Mouse (Mus musculus) kidney, postnatal 0 days (tissue): Measurements from ENCODE around the gene Efcab12. TPM values are rescaled to one million over a fixed set of nuclear protein-coding genes. Genes with fewer than 3 reads are reported as not detected.

ENCODE experiments used
- ATAC-seq: fragments of 200-750 bp; cut with Nextera tagmentation; replicated peaks from 2 replicates; pipeline ENCODE4 v1.8.0; 2017; ENCODE audit warnings: low read depth, moderate number of reproducible peaks, moderate TSS enrichment, moderate library complexity; ENCODE audit not compliant: low FRiP score
- DNase-seq: peaks from one replicate; pipeline ENCODE4 v3.0.0-alpha.2; 2016; ENCODE audit warnings: low spot score
- H3K27ac ChIP-seq: fragments of 300-500 bp; sonication (generic); 2 replicates; pipeline ENCODE4 v1.5.1; 2014; ENCODE audit warnings: mild to moderate bottlenecking
- H3K27me3 ChIP-seq: fragments of 300-500 bp; sonication (generic); 2 replicates; pipeline ENCODE4 v1.6.1; 2014; ENCODE audit warnings: low read length, mixed read lengths; ENCODE audit not compliant: insufficient read depth
- H3K36me3 ChIP-seq: fragments of 300-500 bp; sonication (generic); 2 replicates; pipeline ENCODE4 v1.6.1; 2014; ENCODE audit warnings: low read length, mixed read lengths; ENCODE audit not compliant: insufficient read depth
- H3K4me1 ChIP-seq: fragments of 300-500 bp; sonication (generic); replicated peaks from 2 replicates; pipeline ENCODE4 v1.6.1; 2014; ENCODE audit warnings: antibody characterized with exemption, low read length, mixed read lengths; ENCODE audit not compliant: insufficient read depth
- H3K4me2 ChIP-seq: fragments of 300-500 bp; sonication (generic); 2 replicates; pipeline ENCODE4 v1.6.1; 2014; ENCODE audit warnings: mild to moderate bottlenecking, low read length, moderate library complexity, mixed read lengths
- H3K4me3 ChIP-seq: fragments of 300-500 bp; sonication (generic); replicated peaks from 2 replicates; pipeline ENCODE4 v1.5.1; 2014; ENCODE audit warnings: low read depth, low read length
- H3K9ac ChIP-seq: fragments of 300-500 bp; sonication (generic); 2 replicates; pipeline ENCODE4 v1.6.1; 2014; ENCODE audit warnings: low read depth, low read length
- H3K9me3 ChIP-seq: fragments of 300-500 bp; sonication (generic); replicated peaks from 2 replicates; pipeline ENCODE4 v1.6.1; 2016; ENCODE audit warnings: low read length, inconsistent platforms, mixed read lengths
- CTCF ChIP-seq: IDR thresholded peaks from 2 replicates; pipeline ENCODE4 v1.5.1; 2016; ENCODE audit warnings: antibody characterized with exemption, low read depth, mild to moderate bottlenecking, moderate library complexity
- WGBS: fragments of 180-500 bp; shearing (Covaris S2); extraction: QIAGEN DNeasy Blood & Tissue Kit; methylation state at CpG from one replicate; pipeline ENCODE4 v1.1.7; 2014; 5-methylcytosine and 5-hydroxymethylcytosine counted together
- polyA plus RNA-seq: library from polyadenylated mRNA; unstranded; fragments of >200 nt; fragmentation: Nextera tagmentation; extraction: Ambion mirVana; gene quantifications from 2 replicates; pipeline ENCODE4 v1.2.1, GENCODE M21; 2015

Gene Efcab12
- polyA plus RNA-seq: 2.5 and 3.0 TPM in 2 replicates

DNA sequence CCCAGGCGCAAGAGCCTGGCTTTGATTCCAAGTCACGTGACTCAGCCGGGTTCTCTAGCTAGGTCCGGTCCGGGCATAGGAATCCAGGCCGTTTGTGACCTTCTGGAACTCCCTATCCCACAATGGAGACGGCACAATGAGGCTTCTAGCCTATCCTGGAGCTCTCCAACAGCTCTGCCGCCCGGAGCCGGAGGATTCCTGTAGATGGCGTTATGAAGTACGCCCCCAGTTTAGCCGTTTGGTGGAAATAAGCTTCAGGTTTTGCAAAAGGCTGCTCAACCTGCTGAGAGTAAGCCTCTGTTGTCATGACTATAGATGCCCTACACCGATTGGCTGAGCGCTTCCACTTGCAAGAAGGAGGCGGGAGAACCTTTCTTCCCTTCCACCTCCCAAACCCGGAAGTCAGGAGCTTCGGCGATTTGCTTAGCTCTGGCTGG lies at the start of gene Efcab12:
Gene Efcab12 (minus strand): TSS at position 252 of the 437 bp plus-strand sequence.
- Histone ChIP-seq H3K36me3 (0 out of 2 replicates have a peak, but pooled peaks cover 11% of the 10 kb centered on the region), H3K9ac (peak within 1 kb of the TSS; percentile 39; the same call in 1 of the 2 replicates), H3K4me1 (no peaks in the 10 kb centered on the region; the same call in 1 of the 2 replicates), H3K4me3 (peak within 1 kb of the TSS; percentile 22), H3K9me3 (no peaks in the 10 kb centered on the region), H3K4me2 (peak within 1 kb of the TSS; percentile 67), H3K27ac (peak within 1 kb of the TSS; percentile 20; the same call in 1 of the 2 replicates), H3K27me3 (no peaks in the 10 kb centered on the region)
- peak; percentile 23; the same call in 1 of the 2 replicates for TF ChIP-seq CTCF
- 1% methylated on average over 19 of the region's 19 CpGs for WGBS
- peak; percentile 91 for DNase-seq
- ATAC-seq: peak; percentile 95

DNA sequence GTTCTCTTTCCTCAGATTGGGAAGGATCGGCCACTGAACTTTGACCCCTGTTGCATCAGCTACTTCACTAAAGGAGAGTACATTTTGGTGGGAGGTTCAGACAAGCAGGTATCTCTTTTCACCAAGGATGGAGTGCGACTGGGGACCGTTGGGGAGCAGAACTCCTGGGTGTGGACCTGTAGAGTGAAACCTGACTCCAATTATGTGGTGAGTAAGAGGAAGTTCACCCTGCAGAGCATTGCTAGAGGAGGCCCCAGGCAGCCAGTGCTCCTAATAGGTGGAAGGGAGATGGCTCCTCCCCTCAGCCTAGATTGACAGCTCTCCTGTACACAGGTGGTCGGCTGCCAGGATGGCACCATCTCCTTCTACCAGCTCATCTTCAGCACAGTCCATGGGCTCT lies 48.7 kb upstream of the Efcab12 start:
- no peak for TF ChIP-seq CTCF
- Histone ChIP-seq H3K36me3 (0 out of 2 replicates have a peak, but pooled peaks cover 4% of the 10 kb centered on the region), H3K27me3 (no peaks in the 10 kb centered on the region), H3K4me1 (no peaks in the 10 kb centered on the region), H3K9ac (no peak overlapping the region), H3K9me3 (no peaks in the 10 kb centered on the region), H3K27ac (no peak overlapping the region), H3K4me3 (no peak overlapping the region), H3K4me2 (no peak overlapping the region)
- WGBS: 51% methylated on average over 4 of the region's 4 CpGs
- 0 out of 2 replicates have a peak, but pooled peaks have one; percentile 35 for ATAC-seq
- DNase-seq: no peak

DNA sequence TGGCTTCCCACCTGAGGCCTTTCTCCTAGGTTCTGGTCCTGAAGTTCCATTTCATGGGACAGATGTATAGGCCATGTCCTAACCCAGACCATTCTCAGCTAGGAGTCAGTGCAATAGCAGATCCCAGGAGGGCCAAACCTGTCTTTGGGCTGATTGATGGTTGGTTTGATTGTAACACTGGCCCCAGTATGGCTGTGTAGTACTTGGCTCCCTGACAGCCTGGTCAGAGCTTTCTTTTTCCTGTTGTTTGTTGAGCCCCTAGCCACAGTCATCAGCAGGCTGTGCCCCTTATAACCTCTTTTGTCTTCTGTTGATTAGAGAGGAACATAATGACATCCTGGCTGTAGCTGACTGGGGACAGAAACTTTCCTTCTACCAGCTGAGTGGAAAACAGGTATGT lies 45.8 kb upstream of the Efcab12 start:
- H3K4me2 ChIP-seq: no peak overlapping the region

DNA sequence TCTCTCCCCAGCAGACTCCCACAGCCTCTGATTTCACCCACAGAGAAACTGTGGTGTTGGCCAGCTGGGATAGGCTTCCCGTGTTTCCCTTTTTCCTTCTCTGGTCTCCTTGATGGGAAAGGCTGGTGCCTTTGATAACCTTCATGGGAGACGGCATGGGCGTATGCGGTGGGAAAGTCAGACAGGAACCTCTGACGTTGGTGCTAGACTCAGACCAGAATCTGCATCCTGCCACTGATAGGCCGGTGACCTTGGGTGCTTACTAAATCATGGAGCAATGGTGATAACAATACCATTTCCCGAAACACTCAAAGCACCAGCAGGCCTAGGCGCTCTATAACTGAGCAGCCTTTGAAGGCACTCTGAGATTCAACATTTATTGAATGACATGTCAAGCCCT lies 42.5 kb upstream of the Efcab12 start:
- WGBS: 79% methylated on average over 8 of the region's 8 CpGs
- Histone ChIP-seq H3K4me3 (no peak overlapping the region), H3K27me3 (no peaks in the 10 kb centered on the region), H3K9ac (no peak overlapping the region), H3K4me2 (no peak overlapping the region), H3K4me1 (no peaks in the 10 kb centered on the region), H3K27ac (no peak overlapping the region), H3K9me3 (no peaks in the 10 kb centered on the region), H3K36me3 (peaks cover 17% of the 10 kb centered on the region; the same call in 1 of the 2 replicates)
- DNase-seq (peak; percentile 61), ATAC-seq (no peak)
- TF ChIP-seq CTCF: no peak

More for the DNA sequence above, 45.8 kb upstream of the Efcab12 start:
- H3K36me3 ChIP-seq: peaks cover 12% of the 10 kb centered on the region; the same call in 1 of the 2 replicates
- no peaks in the 10 kb centered on the region for H3K4me1 ChIP-seq
- H3K4me3 ChIP-seq: no peak overlapping the region
- 0 out of 2 replicates have a peak overlapping the region, but pooled peaks have one; percentile 6 for H3K27ac ChIP-seq
- no peak overlapping the region for H3K9ac ChIP-seq
- H3K9me3 ChIP-seq: no peaks in the 10 kb centered on the region
- H3K27me3 ChIP-seq: no peaks in the 10 kb centered on the region
- DNase-seq: no peak
- ATAC-seq: no peak
- no peak for TF ChIP-seq CTCF

DNA sequence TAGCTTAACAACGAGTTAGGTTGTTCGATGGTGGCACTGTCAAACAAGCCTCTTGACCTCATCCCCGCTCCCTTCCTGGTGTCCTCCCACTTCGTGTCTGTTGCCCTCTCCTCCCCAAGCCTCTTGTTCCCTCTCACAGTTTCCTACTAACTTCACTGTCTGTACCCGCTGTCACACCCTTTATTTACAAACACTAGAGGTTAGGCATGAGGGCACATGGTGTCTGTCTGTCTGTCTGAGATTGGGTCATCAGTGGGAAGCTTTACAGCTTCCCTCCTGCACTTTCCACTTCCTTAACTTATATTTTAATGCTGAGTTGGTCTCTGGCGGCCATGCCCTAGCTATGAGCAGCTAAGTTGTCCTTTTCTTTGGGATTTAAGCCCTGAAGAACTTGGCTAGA lies 41.5 kb upstream of the Efcab12 start:
- Histone ChIP-seq H3K27me3 (no peaks in the 10 kb centered on the region), H3K27ac (no peak overlapping the region), H3K4me3 (no peak overlapping the region), H3K4me2 (no peak overlapping the region), H3K9ac (no peak overlapping the region), H3K9me3 (no peaks in the 10 kb centered on the region), H3K36me3 (peaks cover 24% of the 10 kb centered on the region; the same call in 1 of the 2 replicates), H3K4me1 (no peaks in the 10 kb centered on the region)
- 57% methylated on average over 6 of the region's 6 CpGs for WGBS
- no peak for ATAC-seq
- no peak for DNase-seq
- no peak for TF ChIP-seq CTCF

DNA sequence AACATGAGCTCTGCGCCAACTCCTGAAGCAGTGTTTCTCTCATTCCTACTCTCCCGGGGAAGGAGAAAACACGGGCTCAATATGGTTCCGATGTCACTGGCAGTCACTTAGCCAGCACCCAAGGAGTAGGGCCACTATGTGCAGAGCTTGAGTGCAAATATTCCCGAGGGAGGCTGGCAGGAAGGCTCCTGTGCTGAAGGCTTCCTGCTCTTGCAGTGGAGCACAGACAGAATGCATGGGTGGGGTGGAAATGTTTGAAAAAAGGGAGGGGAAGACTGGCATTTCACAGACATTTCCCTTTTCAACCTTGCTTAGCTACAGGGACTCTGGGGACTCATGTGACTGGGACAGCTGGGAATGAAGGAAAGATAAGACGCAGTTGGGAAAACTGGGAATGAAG lies 40.5 kb upstream of the Efcab12 start:
- H3K4me3 ChIP-seq: no peak overlapping the region
- DNase-seq: peak; percentile 13
- no peaks in the 10 kb centered on the region for H3K9me3 ChIP-seq
- H3K9ac ChIP-seq: no peak overlapping the region
- 0 out of 2 replicates have a peak overlapping the region, but pooled peaks have one; percentile 13 for H3K27ac ChIP-seq
- H3K4me1 ChIP-seq: no peaks in the 10 kb centered on the region
- peaks cover 24% of the 10 kb centered on the region; the same call in 1 of the 2 replicates for H3K36me3 ChIP-seq
- TF ChIP-seq CTCF: no peak
- no peak for ATAC-seq
- no peak overlapping the region for H3K4me2 ChIP-seq
- WGBS: 71% methylated on average over 6 of the region's 6 CpGs
- no peaks in the 10 kb centered on the region for H3K27me3 ChIP-seq
